Mouse (Mus musculus) CD4-positive, CD25-positive, alpha-beta regulatory T cell, adult 2 months (primary cell): ENCODE data around the gene Prcc.
"Not testable (repeated sequence)": the region's sequence is repeated elsewhere in the genome, so short reads cannot be mapped to it uniquely, and the experiment has no call there.

Experiments
- DNase-seq: peaks from one replicate; pipeline ENCODE4 v3.0.0-alpha.2; 2012; ENCODE audit warnings: low read depth, low spot score

Gene Prcc

DNA sequence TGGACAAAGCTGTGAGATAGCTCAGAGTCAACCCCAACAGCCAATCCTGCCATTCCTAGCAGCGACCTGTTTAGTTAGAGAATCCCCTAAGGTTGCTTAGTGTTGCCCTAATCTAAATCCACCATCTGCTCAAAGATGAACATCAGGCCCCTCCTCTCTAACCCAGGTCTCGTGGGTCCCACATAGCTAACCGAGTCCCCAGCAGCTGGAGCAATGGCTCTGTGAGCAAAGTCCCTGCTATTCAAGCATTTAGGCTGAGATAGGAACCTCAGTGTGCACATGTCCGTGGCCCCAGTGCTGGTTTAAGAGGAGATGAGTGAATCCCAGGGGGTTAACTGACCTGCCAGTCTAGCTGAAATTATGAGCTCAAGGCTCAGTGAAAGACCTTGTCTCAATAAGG, 39.2 kb downstream of the Prcc start:
- no peak for DNase-seq

DNA sequence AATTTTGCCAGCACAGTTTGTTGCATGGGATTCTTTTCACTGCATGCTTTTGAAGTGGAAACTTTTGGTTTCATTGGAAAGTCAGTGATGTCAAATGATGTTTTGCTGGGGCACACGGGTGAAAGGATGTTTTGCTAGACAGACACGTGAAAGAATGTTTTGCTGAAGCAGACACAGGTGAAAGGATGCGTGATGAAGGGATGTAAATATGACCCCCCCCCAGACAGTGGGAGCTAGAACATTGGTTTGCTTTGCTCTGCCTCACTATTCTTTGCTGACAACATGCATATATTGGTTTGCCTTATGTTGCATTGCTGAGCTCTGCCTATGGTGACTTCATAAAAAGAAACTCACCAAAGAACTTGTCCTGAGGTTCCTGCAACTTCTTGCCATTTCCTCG, 40.4 kb downstream of the Prcc start:
- DNase-seq = peak; percentile 74

GRCm38 (mm10) chr3:87840858-87841257, 44.5 kb downstream of the Prcc start:
- no peak for DNase-seq

- DNase-seq = peak; percentile 90
Observed at GRCm38 (mm10) chr3:87838622-87839021, 46.8 kb downstream of the Prcc start.

- peak; percentile 80 for DNase-seq
Observed at GRCm38 (mm10) chr3:87833482-87833881, 51.9 kb downstream of the Prcc start.

- peak; percentile 68 for DNase-seq
Observed at GRCm38 (mm10) chr3:87832109-87832859, 53.1 kb downstream of the Prcc start.

DNA sequence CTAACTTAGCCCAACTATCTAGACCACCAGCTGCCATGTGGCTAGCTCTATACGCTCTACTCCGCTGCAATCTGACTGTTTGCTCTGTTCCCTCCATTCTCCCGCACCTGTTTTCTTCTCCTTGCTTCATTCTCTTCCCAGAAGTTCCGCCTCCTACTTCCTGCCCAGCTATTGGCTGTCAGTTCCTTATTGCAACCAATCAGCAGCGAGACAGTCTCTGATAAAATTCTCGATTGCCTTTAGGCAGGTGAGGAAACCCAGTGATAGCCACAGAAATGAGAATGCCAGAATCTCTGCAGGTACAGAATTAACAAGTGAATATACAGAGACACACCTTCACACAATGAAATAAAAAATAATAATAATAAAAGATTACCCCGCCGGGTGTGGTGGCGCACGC, 56.4 kb downstream of the Prcc start:
- DNase-seq = peak; percentile 33

- no peak for DNase-seq
Observed at GRCm38 (mm10) chr3:87828435-87828834, 57.0 kb downstream of the Prcc start.

- DNase-seq = not testable (repeated sequence)
Observed at GRCm38 (mm10) chr3:87824206-87824605, 61.2 kb downstream of the Prcc start, which contains the start of gene Pear1. Gene Pear1, minus strand, starts transcription at chr3:87824306.

DNA sequence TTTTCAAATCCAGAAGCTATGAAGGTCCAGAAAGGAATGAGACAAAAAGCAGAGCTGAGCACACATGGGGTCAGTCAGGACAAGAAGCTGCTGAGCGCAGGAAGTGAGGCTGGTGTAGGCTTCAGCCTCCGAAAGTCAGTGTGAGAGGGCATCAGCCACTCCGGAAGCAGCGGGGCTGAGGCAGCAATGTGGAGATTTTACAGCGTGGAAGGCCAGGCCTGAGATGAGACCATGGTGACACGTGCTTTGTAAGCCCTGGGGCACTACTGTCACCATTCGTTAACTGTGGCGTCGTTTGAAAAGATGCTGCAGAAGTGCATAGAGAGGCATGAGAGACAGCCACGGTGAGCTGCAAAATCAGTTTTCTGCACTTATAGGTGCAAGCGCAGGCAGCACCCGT, 67.2 kb downstream of the Prcc start:
- DNase-seq = no peak

- DNase-seq = peak; percentile 90
Observed at GRCm38 (mm10) chr3:87816646-87817093, 68.7 kb downstream of the Prcc start.

- DNase-seq = no peak
Observed at GRCm38 (mm10) chr3:87816166-87816565, 69.2 kb downstream of the Prcc start.

DNA sequence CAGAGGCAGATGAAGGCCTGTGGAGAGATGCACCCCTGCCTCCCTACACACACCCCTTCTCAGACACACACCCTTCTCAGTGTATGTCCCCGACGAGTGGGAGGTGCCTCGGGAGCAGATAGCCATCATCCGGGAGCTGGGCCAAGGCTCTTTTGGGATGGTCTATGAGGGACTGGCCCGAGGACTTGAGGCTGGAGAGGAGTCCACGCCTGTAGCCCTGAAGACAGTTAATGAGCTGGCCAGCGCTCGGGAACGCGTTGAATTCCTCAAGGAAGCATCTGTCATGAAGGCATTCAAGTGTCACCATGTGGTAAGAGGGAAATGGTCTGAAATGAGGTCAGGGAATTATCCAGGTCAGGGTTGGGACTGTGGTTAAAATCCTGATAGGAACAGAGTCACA, 72.5 kb downstream of the Prcc start:
- no peak for DNase-seq

- DNase-seq = no peak
Observed at GRCm38 (mm10) chr3:87812413-87812812, 73.0 kb downstream of the Prcc start.

DNA sequence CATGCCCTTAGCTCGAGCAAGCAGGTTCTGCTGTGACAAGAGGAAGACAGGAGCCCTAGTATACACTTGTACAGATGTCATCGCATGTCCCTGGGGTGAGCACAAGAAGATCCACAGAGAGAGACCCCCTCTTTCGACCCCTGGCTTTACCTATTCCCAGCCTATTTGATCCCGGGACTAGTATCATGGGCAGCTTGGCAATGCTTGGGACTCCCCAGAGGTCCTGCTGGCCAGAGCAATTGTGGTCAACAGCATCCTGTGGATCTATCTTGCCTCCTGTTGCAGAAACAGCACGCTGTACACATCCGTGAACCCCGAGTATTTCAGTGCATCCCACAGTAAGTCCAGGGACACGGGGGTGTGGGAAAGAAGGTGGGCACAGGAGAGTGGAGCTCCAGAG, 74.1 kb downstream of the Prcc start:
- no peak for DNase-seq

GRCm38 (mm10) chr3:87809322-87809962, 76.0 kb downstream of the Prcc start:
- DNase-seq = no peak
